Mouse (Mus musculus): ENCODE measurements around the gene Slc35g3.

DNA sequence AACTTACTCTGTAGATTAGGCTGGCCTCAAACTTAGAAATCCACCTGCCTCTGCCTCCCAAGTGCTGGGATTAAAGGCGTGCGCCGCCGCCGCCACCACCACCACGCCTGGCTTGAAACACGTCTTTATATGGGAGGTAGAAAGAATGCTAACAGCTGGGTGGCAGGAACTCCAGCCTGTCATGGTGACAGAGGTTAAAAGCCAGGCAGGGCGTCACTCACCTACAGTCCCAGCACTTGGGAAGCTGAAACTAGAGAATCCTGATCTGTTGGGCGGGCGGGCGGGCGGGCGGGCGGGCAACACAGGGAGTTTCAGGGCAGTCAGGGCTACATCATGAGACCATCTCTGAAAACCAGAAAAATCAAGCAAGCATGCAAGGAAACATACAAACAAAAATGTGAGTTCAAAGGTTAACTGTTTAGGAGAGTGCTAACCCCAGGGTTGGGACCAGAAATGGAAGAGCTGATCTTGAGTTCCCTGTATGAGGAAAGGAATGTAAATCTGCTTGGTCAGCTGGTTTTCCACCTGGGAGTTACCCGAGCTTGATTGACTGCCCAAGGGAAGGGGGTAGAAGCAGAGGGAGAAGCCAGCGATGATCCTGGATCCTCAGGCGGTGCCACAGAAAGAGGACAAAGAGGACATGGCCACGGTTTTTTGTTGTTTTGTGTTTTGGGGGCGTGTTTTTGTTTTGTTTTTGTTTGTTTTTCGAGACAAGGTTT, 48.7 kb downstream of the Slc35g3 start:
- TF ChIP-seq POLR2A (IDR thresholded peaks at IDR 0.05; ENCODE audit: borderline replicate concordance, extremely low read depth, low read depth, low read length) (no peak), CTCF (IDR thresholded peaks at IDR 0.05; ENCODE audit: insufficient read depth, low read length) (no peak)

Measured in lung, adult 2 months (tissue).